Mouse (Mus musculus) gastrocnemius, postnatal 25 days (tissue): ENCODE results near the gene Sgms1. TPM values are rescaled to one million over a fixed set of nuclear protein-coding genes. Genes with fewer than 3 reads are reported as not detected.
A peak's percentile ranks its signal among the peaks of the same experiment; 100 is the strongest.
"Not testable (repeated sequence)": the region's sequence is repeated elsewhere in the genome, so short reads cannot be mapped to it uniquely, and the experiment has no call there.

Experiments used
- DNase-seq: peaks from one replicate; pipeline ENCODE4 v3.0.0; 2022
- total RNA-seq, 2 experiments: library from RNA; stranded (reverse); gene quantifications; 1 replicate in 1 of 2; 2 replicates in 1 of 2; pipeline ENCODE4 v1.2.3; 2021

The Sgms1 gene
- total RNA-seq, 2 experiments from 2014 or later, result 37.2 to 42.0 TPM

GRCm38 (mm10) chr19:32358699-32359517 lies 30.6 kb downstream of the Sgms1 start:
- no peak for DNase-seq

- DNase-seq, result not testable (repeated sequence)
These were observed 31.5 kb downstream of the Sgms1 start for GRCm38 (mm10) chr19:32358011-32358410.

GRCm38 (mm10) chr19:32356166-32356565 lies 33.3 kb downstream of the Sgms1 start:
- DNase-seq, result no peak

- no peak for DNase-seq
These were observed 36.1 kb downstream of the Sgms1 start for GRCm38 (mm10) chr19:32353447-32353846.

GRCm38 (mm10) chr19:32348955-32349654 lies 40.4 kb downstream of the Sgms1 start:
- DNase-seq, result no peak

GRCm38 (mm10) chr19:32347491-32347890 lies 42.0 kb downstream of the Sgms1 start:
- DNase-seq, result no peak

- no peak for DNase-seq
These were observed 42.7 kb downstream of the Sgms1 start for GRCm38 (mm10) chr19:32346624-32347341.

- peak; percentile 39 for DNase-seq
These were observed 43.3 kb downstream of the Sgms1 start for GRCm38 (mm10) chr19:32346176-32346575.

GRCm38 (mm10) chr19:32345181-32345745 lies 44.3 kb downstream of the Sgms1 start:
- no peak for DNase-seq

- DNase-seq, result no peak
These were observed 44.8 kb downstream of the Sgms1 start for GRCm38 (mm10) chr19:32344738-32345121.

- DNase-seq, result no peak
These were observed 45.4 kb downstream of the Sgms1 start for GRCm38 (mm10) chr19:32343937-32344737.

- DNase-seq, result no peak
These were observed 47.1 kb downstream of the Sgms1 start for GRCm38 (mm10) chr19:32342436-32342835.

GRCm38 (mm10) chr19:32341091-32341490 lies 48.4 kb downstream of the Sgms1 start:
- no peak for DNase-seq

- no peak for DNase-seq
These were observed 49.3 kb downstream of the Sgms1 start for GRCm38 (mm10) chr19:32340168-32340567.

GRCm38 (mm10) chr19:32337708-32338107 lies 51.8 kb downstream of the Sgms1 start:
- no peak for DNase-seq

- DNase-seq, result no peak
These were observed 54.8 kb downstream of the Sgms1 start for GRCm38 (mm10) chr19:32334751-32335150.

GRCm38 (mm10) chr19:32333544-32333943 lies 56.0 kb downstream of the Sgms1 start:
- DNase-seq, result no peak

- no peak for DNase-seq
These were observed 56.6 kb downstream of the Sgms1 start for GRCm38 (mm10) chr19:32332779-32333460.

- no peak for DNase-seq
These were observed 59.3 kb downstream of the Sgms1 start for GRCm38 (mm10) chr19:32330231-32330630.

GRCm38 (mm10) chr19:32329511-32329910 lies 60.0 kb downstream of the Sgms1 start:
- DNase-seq, result no peak
